Mouse (Mus musculus) liver, postnatal 0 days (tissue): ENCODE results near the gene F3.

Experiments
- CTCF ChIP-seq: sonication (generic); IDR thresholded peaks from 2 replicates; pipeline ENCODE4 v1.5.1; 2016; ENCODE audit warnings: antibody characterized with exemption, low read depth
- EP300 ChIP-seq: IDR thresholded peaks from 2 replicates; pipeline ENCODE4 v1.6.1; 2016; ENCODE audit warnings: antibody characterized with exemption, low read depth, mild to moderate bottlenecking

DNA sequence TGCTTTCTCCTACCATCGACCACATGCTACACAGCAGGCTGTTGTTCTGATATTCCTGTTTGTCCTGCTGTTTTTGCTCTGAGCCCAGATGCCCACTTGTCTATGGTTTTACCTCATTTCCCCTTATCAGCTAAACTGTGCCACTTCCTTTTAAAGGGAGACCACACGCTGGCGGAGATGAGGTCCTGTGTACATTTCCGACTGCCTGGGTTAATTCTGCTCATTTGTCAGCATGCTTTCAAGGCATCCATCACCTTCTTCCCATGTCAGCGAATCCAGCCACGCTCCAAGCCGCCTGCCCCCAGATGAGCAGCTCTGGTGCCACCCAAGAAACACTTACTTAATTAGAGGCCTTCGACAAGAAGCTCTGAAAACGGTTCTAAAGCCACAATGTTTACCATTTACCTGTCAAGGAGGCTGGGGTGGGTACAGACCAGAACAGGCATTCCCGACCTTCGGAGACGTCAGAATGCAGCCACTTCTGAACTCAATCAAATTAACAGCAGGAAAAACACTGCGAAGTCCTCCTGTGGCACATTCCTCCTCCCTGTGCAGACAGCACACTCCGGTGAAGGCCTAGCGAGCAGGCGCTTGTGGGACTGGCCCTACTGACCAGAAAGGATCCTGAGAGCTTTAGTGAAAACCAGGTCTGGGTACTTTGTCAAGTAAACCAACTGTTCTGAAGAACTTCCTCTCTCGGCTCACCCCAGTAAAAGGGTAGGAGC lies 16.3 kb downstream of the F3 start:
- no peak for TF ChIP-seq CTCF
- no peak for TF ChIP-seq EP300
